Mouse (Mus musculus): Measurements from ENCODE around the gene Suz12. TPM values are rescaled to one million over a fixed set of nuclear protein-coding genes. Genes with fewer than 3 reads are reported as not detected.

The Suz12 gene
- 52.8 TPM for polyA plus RNA-seq (2017; shearing (Covaris generic))

DNA sequence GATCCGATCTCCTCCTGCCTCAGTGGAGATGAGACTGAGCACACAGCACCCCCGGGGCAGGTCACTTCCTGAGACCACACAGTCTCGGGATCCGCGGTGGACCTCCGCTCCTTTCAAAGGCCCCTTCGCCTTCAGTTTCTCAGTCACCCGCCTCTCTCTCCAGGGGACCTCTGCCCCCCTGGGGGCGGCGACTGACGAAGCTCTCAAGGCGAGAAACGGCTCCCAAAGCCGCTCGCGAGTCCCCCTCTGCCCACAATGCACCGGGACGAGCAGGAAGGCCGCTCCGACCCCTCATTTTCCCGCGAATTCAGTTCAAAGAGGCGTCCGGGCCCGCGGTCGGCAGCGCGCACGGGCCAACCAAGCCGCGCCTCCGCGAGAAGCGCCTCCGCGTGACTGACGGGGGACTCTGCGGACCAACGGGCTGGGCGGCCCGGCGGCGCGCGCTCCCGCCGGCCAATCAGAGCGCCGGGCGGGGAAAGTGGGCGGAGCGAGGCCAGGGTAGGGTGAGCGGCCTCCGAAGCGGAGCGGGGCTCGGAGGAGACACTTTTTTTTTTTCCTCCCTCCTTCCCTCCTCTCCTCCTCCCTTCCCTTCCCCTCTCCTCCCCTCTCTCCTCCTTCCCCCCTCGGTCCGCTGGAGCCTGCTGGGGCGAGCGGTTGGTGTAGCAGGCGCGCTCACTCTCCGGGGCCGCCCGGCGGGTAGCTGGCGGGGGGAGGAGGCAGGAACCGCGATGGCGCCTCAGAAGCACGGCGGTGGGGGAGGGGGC, at the start of gene Suz12:
Gene Suz12, plus strand, starts transcription at position 515 of the 764 bp plus-strand sequence.

DNA sequence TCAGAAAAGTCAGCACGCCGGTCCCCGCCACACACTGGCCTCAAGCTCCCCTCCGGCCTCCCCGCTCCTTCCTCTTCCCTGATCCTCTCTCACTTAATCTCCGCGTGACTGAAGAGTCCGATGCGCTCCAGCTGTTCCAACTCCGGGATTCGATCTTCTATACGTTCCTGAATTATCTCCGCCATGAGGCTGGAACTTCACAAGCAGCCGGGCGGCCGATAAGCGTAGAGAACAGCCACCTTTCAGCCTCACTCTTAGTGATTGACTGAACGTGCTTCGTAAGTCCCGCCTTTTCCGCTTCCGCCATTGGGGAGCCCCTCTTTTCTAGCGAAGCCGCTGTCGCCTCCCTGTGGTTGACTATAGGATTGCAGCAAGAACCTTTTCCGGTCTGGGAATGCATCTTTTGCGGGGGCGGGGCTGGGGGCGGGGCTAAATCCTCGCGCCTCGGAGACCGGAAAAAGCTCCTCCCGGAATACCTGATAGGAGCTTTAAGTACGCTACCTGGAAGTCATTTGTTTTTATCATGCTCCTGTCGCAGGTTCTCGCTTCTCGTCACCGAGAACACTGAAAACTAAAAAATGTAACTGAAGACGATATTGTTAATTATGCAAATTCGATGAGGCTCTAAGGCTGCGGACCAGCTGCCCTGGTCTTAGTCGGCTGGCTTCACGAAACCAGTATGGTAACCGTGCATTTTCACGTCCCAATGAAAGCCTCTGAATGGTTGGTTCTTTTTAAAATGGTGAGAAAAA, 30.6 kb upstream of the Suz12 start, which contains the start of gene Utp6:
Gene Utp6, minus strand, starts transcription at position 266 of the 752 bp plus-strand sequence.

DNA sequence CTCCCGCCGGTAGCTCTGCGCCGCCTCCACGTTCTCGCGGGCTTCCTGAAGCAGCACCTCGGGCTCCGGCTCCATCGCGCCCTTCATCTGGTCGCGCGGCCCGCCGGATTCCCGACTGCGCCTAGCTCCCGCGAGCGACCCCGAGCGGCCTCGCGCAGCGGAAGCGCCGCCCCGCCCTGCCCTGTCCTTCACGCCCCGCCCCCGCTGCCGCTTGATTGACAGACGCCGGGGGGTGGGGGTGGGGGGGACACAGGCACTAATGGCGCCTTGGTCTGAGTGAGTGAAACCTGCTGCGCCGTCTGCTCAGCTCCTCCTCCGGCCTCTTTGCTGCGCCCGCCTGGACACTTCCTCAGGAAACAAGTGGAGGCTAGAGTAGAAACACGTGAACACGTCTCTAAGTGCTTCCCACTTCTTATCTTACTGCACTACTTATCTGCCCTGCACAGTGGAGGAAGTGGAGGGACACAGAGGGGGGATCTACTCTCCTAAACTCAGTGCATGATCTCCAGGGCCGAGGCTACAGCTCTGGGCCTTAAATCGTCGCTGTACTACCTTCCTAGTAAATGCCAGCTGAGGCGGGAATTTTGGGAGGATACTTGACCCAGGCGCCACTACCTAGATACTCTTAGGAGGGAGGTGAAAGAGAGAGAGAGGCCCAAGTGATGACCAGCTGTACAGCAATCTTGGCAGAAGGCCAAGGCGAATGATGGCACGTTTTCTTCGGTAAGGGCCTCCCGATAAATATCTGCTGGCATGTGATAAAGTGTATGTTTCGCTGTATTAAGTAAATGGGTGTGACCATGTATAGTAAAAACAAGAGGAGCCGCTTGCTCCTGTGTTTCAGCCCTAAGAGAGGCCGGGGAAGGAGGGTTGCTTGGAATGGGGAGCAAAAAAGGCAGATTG, 88.2 kb downstream of the Suz12 start, which contains the start of gene Crlf3:
Gene Crlf3, minus strand, starts transcription at position 166 of the 903 bp plus-strand sequence.

Other genes with a start within 250 kb of the Suz12 start
- 40.0 TPM for gene Utp6, start 30.7 kb upstream of the Suz12 start, polyA plus RNA-seq (2017; shearing (Covaris generic))
- gene Crlf3, start 87.9 kb downstream of the Suz12 start, polyA plus RNA-seq (2017; shearing (Covaris generic)) = 339 TPM
- gene Atad5, start 96.3 kb downstream of the Suz12 start, polyA plus RNA-seq (2017; shearing (Covaris generic)) = 2.6 TPM
- gene Tefm, start 149.1 kb downstream of the Suz12 start, polyA plus RNA-seq (2017; shearing (Covaris generic)) = 4.0 TPM
- gene Adap2, start 161.0 kb downstream of the Suz12 start, polyA plus RNA-seq (2017; shearing (Covaris generic)) = not detected
- gene Rnf135, start 190.7 kb downstream of the Suz12 start, polyA plus RNA-seq (2017; shearing (Covaris generic)) = 3.3 TPM
- gene Rhot1, start 215.9 kb downstream of the Suz12 start, polyA plus RNA-seq (2017; shearing (Covaris generic)) = 51.8 TPM

Measured in effector memory CD4-positive, alpha-beta T cell, adult 5 months (primary cell).